Mouse (Mus musculus) CD4-positive, CD25-positive, alpha-beta regulatory T cell, adult 2 months (primary cell): ENCODE results near the gene Tmed8.
A peak's percentile ranks its signal among the peaks of the same experiment; 100 is the strongest.
"Not testable (repeated sequence)": the region's sequence is repeated elsewhere in the genome, so short reads cannot be mapped to it uniquely, and the experiment has no call there.

Source experiments
- DNase-seq: peaks from one replicate; pipeline ENCODE4 v3.0.0-alpha.2; 2012; ENCODE audit warnings: low read depth, low spot score

Gene Tmed8

DNA sequence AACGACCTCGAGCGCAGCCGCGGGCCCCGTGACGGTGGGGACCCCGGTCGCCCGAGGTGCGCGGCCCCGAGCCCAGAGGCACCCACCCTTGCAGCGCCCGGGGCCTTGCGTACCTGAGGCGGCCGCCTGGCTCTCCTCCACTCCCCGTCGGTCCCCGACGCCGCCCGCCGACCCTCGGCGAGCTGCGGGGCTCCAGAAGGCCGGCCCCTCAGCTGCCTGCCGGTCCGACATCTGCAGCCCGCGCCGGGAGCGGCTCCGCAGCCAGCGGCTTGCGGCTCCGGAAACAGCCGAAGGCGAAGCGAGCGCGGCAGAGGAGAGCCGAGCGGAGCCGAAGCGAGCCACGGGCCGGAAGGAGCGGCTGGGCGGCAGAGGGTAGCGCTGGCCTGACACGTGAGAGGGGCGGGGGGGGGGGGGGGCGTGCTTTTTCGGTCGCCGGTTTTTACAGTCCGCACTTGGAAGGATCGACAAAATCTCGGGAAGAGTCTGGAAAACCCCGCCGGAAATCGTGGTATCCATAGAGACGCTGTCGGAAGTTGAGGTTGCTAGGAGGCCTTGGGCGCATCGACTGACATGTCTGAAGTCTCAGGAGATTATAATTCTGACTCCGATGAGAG lies at the start of gene Tmed8:
Gene Tmed8 (minus strand): TSS at position 482 of the 614 bp plus-strand sequence.
- peak; percentile 89 for DNase-seq

DNA sequence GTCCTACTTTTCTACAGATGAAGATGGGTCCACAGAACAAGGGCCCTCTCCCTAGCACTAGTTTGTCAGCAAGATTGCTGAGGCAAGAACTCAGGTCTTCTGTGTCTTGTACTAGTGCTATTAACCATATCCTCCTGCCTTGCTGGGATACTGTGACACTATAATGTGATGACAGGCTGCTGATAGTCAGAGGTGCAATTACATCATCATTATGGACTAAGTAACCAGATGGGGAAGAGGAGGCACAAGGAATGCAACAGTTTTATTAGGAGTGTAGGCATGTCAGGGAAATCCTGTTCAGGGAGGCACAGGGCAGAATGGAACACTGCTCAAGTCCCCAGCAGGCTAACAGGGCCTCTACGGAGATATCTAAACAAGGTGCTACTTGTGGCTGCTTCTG lies 38.4 kb upstream of the Tmed8 start, which contains the start of gene Noxred1:
Gene Noxred1 (minus strand): TSS at position 101 of the 400 bp plus-strand sequence.
- DNase-seq, result no peak

DNA sequence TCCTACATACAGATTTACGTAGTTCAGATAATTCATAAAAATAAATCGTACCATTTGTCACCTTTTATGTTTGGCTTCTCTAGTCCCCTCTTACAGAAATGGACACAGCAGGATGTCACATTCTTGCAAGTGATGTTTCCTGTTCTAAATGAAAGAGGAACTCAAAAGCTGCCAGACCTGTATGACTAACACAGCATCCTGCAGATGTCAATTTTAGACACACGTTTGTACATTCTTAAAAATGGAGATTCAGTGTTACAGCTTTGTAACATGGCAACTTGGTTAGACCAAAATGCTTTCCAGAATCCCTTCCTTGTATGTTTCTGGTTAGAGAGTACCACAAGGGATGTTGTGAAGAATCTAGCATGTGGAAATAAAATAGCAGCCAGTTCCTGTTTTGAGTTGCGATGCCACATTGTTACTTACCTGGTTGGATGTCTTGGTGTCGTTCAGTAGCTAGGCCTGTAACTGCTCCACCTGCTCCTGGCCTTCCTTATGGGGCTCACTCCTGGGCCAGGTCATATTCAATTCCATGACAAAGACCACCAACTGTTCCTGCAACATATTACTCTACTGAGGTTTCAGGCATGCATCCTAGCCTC lies 36.7 kb upstream of the Tmed8 start:
- peak; percentile 9 for DNase-seq

DNA sequence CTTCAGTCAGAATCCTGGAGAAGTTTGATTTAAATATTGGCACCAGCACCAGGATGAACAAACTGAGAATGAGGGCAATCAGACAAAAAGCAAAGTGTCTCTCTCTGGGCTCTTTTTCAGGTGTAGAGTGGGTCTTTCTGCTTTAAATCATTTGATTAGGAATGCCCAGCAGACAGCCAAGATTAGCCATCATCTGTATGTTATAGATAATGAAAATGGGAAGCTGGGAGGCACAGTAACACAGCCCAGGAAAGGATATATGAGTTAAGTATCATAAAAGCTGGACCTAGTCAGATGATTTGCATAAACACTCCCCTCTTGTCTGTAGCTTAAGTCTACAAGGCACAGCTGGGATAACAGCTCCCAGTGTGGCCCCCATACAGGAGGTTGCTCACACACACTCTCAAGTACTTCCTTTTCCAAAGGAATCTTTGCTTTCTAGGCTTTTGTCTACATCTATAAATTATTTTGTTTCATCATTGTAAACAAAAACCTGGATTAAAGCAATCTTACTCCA lies 30.2 kb upstream of the Tmed8 start:
- no peak for DNase-seq

DNA sequence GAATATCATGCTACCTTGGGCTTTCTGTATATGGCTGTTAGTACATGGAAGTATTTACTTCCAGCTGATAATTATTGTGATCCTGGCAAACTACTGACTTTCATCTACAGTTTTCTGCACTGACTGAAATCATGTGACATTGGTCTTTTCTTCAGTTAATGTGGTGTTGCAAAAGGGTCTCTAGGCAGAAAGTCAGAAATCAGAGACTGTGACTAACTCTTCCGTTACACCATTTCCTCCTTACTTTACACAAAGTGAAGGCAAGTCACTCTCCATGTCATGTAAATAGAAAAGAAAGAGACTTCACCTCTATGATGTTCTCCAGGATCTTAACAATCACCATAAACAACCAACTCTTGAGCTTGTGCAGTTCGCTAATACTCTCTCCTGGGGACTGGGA lies 29.4 kb upstream of the Tmed8 start:
- DNase-seq, result no peak

DNA sequence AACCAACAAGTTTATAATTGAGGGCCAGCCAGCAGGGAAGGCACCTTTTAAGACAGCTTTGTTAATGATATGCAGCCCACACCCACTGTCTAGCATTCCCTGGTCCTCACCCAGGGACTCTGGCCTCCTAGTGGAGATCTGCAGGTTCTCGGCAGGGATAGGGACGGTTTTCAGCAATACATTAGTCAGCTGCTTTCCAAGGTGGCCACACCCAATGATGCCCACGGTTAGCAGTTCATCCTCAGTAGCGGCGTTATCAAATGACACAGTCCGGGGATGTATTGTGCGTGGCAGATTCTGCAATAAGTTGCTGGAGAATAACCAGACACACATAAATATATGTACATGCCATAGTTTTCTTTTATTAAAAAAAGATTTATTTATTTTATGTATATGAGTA lies 26.5 kb upstream of the Tmed8 start:
- DNase-seq, result no peak

DNA sequence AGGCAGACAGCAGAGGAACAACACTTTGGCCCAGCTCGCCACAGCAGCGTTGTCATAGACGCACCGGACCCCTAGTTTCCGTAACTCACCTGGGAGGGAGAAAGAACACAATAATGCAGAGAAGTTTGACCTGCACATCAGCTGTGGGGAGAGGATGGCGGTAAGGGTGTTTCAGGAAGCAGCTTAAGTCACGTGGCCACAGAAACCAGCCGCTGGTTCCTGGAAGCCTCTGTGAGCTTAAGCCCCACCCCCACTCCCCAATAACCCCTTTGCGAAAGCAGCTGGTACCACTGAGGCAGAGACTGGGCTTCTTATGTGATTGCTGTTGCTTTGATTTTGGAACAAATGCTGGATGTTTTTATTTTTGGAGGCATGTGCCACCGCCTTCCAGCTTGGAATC lies 24.7 kb upstream of the Tmed8 start:
- DNase-seq, result peak; percentile 27

DNA sequence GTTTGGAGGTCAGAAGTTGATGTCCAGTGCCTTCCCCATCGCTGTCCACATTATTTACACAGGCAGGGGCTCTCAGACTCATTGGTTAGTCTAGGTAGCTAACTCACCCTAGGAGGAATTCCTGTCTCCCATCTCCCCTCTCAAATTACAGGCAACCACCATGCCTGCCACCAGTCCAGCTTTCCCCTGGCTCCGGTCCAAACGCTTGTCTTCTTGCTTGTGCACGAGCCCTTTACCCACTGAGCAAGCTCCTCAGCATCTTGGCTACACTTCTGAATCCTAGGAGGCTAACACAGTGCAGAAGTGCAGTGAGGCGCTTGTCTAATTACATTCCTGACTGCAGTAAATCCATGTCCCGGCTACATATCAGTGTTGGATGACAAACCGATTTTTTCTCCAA lies 19.1 kb upstream of the Tmed8 start:
- no peak for DNase-seq

DNA sequence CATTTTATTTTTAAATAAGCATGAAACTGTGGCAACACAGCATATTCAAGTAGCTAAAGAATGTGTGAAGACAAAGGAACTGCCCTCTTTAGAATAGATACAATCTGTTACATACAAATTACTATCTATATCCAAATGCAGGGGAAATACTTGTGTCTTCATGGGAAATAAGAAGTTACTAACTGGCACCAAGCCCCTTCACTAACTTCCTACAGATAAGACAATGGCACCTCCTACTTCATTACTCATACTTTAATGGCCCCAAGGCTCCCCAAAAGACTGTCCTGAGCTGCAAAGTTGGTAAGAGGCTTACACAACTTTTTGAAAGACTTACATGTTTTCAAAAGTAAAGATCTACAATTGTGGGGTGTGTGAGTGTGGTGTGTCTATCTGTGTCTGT lies 17.3 kb upstream of the Tmed8 start:
- no peak for DNase-seq

DNA sequence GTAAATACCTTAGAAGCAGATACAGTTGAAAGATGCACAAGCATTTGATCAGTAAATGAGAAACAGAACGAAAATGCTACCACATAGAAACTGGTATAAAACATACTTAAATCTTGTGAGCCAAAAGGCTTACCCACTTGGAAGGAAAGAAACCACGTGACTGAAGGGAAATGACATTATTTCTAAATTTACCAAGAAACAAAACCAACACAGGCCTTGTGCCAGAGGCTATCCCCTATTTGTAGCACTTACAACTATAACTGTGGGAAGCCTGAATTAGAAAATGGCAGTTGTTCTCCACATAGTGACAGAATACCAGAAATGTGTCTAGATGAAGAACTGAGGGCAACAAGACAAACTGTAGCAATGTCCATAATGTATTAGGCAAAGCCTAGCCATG lies 15.8 kb upstream of the Tmed8 start:
- no peak for DNase-seq

DNA sequence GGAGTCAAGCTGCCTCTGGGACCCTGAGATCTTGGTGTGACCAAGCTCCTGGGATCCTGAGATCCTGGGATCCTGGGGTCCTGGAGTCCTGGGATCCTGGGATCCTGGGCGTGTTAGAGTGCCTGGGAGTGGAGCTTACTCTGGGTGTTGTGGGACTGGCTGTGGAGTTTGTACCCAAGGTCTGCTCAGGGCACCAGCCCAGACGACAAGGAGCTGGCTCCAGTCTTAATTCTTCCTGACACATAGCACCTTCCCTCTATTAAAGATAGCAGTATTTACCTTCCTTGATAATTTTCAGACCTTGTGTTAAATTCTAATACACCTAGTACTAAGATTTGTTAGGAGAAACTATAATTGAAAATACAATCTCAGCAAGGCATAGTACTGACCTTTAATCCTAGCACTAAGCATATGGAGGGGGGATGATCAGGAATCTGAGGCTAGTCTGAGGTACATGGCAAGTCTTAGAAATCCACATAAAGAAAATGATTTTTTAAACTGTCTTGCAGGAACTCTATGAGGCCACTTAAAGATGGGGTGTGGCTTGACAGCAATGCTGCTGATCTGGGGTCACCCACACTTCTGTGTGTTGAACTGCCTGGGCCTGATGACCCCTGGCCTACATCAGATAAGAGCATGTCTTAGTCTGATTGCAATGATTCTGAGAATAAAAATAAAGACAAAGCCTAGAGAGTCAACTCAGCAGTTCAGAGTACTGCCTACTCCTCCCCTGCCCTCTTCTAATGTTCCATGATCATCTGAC lies 12.8 kb upstream of the Tmed8 start:
- DNase-seq, result no peak

DNA sequence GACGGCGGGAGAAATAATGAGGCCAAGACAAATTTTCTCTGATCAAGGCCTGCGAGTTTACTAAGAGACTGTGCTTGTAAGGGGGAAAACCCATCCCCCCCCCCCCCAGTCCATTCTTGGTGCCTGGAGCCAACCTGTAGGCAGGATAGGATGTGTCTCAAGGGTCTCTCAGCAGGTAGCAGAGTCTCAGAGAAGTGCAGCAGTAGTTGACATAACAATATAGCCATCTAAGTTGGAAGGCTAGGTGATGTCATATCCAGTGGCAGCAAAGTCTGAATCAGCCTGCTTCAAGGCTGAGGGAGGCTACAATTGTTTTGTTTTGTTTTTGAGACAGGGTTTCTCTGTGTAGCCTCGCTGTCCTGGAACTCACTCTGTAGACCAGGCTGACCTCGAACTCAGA lies 5.5 kb upstream of the Tmed8 start:
- DNase-seq, result not testable (repeated sequence)

DNA sequence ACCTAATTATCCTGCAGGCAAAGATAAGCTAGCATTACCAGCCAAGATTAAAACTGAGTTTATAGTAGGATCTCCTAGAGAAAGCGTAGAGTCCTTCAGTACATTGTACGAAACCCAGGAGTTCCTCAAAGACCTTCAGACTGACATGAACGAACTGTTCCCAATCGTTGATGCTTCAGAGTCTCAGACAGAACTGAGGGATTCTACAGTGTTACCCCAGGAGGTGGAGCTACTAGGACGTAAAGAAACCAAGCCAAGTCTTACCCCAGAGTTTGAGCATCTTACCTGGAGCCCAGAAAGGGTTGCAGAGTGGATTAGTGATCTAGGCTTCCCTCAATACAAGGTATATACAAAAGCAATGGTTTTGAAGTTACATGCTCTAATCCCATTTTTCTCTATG lies 1.4 kb upstream of the Tmed8 start:
- peak; percentile 8 for DNase-seq

DNA sequence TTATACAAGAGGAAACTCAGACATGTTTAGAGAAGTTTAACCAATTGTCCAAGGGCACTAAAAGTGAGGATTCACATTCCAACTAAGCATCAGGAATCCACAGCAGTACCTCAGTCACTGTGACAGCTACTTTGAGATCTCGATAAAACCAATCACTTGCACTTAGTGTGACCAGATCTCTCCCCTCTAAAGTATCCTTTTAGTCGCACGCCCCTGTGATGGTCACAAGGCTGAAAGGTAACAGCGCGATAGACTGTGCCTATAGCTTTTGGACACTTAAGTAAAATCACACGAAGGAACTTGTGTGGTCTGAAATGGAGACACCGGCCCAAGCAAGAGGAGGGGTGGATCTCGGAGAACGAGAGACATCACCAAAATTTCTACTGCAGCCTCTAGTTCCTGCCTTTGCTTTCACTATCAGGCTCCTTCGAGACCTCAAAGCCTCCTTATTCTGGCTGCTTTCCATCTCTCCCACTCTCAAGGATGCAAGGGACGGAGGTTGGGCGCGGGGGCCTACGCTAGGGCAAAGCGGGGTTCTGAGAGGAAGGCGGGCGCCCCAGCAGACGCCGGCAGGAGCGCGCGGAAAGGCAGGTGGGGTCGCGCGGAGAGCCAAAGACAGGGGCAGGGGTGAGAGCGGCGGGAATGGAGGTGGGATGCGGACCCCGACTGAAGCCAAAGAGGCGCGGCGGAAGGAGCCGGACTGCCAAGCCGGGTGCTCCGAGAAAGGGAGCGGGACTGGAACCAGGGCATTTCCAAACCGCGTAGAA lies 865 bp downstream of the Tmed8 start, which contains the start of gene Samd15:
Gene Samd15 (plus strand): TSS at position 518 of the 767 bp plus-strand sequence.
- DNase-seq, result peak; percentile 57

DNA sequence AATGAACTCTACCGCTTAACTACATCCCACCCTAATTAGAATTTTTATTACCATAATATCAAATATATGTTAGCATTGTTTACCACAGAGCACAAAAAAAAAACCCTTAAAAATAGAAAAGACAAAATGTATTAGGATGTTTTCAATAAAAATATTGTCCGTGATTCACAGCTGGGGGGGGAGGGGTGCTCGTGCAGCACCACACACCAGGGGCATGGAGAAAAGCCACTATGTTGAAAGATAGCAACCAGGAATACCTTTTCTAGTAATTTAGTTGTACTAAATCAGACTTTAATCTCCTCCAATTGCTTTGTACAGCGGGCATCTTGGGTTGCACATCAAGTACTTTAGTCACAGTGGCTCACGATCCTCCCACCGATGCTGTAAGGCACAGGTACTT lies 1.5 kb downstream of the Tmed8 start:
- peak; percentile 21 for DNase-seq

DNA sequence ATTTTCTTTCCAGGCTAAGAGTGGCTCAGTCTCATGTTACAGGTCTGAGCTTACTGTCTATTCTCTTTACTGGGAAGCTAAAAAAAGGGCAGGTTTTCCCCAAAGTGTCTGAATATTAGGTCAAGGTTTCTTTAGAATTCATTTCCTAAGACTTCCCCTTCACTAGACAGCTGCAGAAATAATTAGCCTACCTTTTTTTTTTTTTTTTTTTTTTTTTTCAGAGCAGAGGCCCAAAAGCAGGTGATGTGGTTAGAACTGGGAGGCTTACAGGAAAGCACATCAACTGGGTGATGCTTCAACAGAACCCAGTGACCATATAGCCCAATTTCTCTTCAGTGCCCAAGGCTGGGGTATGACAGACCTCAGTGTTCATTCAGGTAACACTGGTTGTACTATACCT lies 3.9 kb downstream of the Tmed8 start:
- DNase-seq, result no peak

DNA sequence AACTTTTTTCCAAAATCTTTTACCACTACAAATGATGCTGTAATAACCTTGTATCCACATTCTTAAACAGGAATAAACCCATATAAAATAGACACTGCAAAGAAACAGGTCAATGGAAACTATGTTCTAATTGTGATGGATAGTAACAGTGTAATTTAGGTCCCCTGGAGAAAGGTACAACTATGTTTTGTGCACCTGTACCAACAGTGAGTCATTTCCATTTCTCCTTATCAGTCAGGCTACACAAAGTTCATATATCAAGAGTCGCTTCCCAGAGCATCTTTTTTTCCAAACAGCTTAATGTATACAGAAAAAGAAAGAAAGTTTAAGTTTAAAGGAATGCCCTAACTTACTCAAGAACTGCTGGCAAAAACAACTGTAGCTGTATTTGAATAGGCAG lies 5.2 kb downstream of the Tmed8 start:
- DNase-seq, result no peak

DNA sequence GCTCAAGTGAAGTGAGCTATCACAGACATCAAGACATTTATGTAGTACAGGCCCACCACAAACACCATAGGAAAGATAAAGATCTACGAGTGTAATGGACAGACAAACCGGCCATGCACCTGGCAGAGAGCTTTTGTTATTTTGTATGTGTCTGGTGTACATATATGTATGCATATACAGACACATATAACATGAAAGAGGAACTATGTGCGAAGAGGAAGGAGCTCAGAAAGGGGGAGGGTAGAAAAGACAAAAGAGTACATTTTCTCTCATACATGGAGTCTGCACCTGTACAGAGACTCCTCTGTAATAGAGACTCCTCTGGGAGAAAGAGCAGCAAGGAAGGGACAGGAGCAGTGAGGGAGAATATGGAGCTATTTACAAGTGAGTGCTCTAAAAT lies 7.2 kb downstream of the Tmed8 start:
- DNase-seq, result no peak

DNA sequence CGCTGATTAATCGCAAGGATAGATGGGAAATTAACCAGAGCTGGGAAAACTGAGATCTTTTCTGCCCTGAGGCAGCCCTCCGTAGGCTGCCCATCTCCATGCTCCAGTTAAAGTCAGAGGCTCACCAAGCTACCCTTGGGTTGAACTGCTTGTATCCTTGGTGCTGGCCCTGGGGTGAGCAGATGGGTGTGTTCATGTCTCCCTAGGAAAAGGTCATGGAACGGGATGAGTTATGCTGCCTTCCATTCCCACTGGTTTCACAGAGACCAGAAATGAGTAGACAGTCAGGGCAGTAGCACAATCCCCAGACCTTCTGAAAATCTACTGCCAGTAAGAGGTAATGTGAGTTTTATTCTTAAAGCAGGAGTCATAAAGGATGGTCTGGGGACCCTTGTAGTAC lies 22.6 kb downstream of the Tmed8 start:
- DNase-seq, result no peak

DNA sequence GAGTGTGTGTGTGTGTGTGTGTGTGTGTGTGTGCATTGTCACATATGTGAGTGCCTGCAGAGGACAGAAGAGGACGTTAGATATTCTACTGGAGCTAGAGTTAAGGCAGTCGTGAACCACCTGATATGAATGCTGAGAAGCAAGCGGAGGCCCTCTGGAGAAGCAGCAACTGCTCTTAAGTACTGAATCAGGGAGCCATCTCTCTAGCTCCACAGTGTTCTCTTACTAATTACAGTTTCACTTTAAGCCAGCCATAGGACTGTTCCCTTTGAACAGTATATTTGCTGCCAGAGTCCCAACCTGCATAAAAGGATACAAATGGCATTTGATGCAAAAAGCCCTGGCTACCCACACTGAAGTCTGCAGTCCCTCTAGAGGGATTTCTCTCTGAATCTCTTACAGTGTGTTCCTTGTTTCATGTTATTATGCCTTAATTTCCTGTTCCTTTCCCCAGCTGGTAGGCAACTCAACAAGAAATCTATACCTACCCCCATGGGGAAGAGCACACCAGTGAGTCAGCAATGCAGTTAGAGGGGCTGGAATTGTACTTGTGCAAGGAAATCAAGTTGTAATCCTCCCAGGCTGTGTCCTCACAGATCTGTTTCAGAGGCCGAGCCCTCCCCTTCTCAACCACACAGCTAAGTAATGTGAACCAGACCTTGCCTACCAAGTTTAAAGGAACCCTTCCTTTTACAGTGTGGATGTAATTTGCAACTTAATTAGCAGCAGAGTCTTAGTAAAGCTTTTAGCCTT lies 24.9 kb downstream of the Tmed8 start:
- DNase-seq, result no peak

DNA sequence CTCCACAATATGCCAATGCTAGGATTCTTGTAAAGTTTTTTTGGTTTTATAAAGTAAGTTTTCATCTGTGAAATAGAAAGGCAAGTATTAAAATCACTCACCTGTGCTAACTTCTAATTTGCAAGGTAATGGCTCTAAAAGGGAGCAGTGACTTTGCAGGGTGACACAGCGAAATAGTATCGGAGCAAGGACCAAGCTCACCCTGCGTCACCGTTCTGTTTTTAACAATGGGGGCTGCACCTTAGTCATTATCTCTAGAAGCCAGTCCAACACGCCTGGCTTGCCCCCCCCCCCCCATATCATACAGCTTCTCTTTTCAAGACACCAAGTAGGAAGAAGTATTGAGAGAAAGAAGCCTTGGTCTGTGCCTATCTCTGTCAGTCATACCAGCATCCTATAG lies 39.4 kb downstream of the Tmed8 start:
- no peak for DNase-seq
